Mouse (Mus musculus) v-Abl transformed pro-B cells (cell line): ENCODE measurements around the gene Ppfibp1.

Source experiments
- in situ Hi-C, 2 experiments: fragments of 400-800 bp; cut with MboI; formaldehyde crosslinking; loops; one replicate each; pipeline ENCODE4 v1.15.1; 2025; ENCODE audit not compliant: unreplicated experiment in 2 of 2

Ppfibp1 gene

GRCm38 (mm10) chr6:146955896-146956295 is 67.6 kb downstream of the Ppfibp1 start:
- in situ Hi-C loops: no loop called here

DNA sequence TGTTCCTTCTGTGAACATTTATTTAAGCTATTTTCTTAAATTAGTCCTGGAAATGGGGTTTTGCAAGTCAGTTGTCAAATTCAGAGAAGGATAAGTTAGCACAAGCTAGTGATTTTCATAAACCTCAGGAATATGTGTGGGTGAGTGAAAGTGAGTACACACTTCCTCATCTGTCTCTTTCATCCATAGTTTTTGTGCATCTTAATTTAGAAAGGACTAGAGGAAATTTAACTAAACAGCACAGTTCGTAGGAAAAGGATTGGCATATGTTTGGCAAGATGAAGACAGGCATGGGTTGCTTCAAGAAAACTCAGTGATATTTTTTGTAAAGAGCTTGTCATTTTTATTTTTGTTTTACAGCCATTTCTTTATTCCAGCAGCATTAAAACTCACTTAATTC is 68.7 kb downstream of the Ppfibp1 start:
- in situ Hi-C loops: no loop called here

- in situ Hi-C loops: no loop called here
Measured at GRCm38 (mm10) chr6:146958694-146959093, 70.4 kb downstream of the Ppfibp1 start.

GRCm38 (mm10) chr6:146959908-146960680 is 71.8 kb downstream of the Ppfibp1 start:
- in situ Hi-C loops: no loop called here

DNA sequence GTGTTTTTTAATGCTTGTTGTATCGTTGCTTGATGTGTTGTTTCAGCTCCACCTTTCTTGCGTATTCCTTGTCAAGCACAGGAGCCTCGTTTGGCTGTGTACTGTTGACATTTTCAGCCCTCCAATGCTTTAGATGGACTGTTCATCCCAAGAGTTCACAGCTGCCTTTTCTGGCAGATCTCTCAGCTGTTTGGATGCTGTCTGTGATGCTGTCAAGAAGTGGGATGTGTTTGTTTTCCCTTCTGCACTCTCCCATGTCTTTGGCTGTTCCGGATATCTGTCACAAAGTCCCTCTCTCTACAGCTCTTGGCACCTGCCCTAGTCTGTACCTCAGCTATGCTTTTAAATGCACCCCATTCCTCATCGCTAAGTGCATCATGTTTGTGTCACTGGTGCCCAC is 72.7 kb downstream of the Ppfibp1 start:
- in situ Hi-C loops: no loop called here

GRCm38 (mm10) chr6:146961832-146962481 is 73.7 kb downstream of the Ppfibp1 start:
- in situ Hi-C loops: no loop called here

DNA sequence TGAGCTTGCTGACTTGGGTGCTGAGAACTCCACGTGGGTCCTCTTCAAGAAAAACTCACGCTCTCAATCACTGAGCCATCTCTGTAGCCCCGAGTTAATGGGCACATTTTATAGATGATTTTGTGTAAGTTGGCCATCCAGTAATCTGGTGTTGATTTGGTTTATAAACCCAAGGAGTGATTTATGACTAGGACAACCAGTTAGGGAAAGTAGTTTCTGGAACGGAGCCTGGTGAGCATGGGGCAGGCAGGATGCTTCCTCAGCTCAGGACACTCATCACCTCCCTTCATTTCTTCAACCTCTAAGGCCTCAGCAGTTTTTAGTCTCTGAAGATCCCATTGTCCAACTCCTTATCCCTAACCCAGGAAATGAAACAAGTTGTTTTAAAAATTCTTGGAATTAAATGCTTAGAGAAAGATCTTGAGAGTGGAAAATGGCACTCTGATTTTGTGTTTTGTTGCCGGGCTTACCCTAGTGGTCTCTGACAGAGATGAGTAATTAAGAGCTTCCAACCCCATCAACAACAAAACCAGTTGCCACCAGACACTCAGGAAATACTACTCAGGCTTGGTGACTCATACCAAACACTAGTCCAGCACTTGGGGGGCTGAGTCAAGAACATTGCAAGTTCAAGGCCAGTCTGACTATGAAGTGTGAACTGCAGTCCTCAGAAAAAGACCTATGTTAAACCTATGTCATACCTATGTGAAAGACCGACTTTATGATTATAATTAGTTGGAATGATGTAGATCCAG is 75.3 kb downstream of the Ppfibp1 start:
- in situ Hi-C loops: no loop called here

DNA sequence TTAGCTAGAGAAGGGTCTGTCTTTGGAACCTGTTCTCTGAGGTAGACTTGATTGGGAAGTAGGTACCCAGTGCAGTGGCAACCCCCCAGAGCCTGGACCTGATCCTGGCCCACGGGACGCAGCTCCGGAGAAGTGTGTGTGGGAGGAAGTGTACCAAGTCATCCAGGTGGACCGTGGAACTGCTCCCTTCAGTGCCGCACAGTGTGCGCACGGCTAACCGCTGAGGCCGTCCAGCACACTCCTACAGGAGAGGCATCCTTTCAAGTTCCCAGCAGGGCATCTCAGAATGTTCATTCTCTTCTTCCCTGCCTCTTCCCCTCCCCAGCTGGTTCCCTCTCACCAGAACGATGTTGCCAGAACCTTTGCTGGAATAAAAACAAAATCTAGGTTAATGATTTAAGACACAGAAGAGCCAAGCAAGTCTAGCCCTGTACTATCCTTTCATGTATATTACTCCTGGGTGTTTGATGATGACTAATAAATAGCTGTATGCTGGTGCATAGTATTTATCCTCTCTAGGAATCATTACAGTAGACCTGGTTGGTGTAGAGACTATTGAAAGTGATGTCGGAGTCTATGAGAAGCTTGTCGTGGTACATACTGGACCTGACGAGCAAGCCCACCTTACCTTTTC is 77.0 kb downstream of the Ppfibp1 start:
- in situ Hi-C loops: no loop called here

DNA sequence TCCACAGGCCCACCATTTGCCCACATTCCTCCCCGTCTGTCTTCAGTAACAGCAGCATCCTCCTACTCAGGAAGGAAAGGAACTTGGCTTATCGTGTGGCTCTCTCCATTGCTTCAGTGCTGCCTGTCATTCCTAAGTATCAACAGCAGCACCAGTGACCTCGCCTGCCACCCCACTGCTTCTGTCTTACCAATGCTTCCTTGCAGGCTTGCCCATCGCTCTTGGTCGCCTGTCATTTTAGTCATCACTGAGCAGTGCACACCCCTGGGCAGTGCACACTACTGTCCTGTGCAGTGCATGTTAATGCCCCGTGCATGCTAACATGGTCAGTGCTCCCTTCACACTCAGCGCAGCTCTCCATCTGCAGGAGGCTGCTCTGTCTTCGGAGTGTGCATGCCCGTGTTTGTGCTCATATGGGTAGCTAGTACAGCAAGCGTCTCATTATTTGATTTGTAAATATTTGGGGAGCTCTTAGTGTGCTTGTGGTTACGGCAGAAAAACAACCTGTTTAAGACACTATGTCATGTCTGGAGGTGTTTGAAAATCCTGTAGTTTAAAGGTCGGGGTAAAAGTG is 78.2 kb downstream of the Ppfibp1 start:
- in situ Hi-C loops: no loop called here

- in situ Hi-C loops: no loop called here
Measured at GRCm38 (mm10) chr6:146967836-146968235, 79.5 kb downstream of the Ppfibp1 start.

GRCm38 (mm10) chr6:146970811-146971210 is 82.5 kb downstream of the Ppfibp1 start:
- in situ Hi-C loops: no loop called here

- in situ Hi-C loops: no loop called here
Measured at GRCm38 (mm10) chr6:146971366-146971765, 83.1 kb downstream of the Ppfibp1 start.

GRCm38 (mm10) chr6:146972009-146972408 is 83.7 kb downstream of the Ppfibp1 start:
- in situ Hi-C loops: no loop called here

DNA sequence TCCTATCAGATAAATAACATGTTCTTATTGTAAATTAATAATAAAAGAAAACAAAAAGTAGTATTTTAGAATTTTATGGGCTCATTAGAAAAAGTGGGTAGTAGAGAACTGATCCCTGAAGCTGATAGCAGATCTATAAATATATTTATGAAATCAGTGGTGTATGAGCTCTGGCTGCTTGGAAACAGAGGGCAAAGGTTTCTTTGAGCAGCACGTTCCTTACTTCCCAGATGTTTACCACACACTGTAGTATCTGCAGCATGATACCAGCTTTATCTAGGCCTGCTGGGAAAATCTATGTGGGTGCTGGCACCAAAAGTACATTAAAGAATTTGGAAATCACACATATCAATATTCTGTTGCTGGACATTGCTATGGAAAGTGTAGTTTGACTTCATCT is 84.5 kb downstream of the Ppfibp1 start:
- in situ Hi-C loops: no loop called here

GRCm38 (mm10) chr6:146973406-146973805 is 85.1 kb downstream of the Ppfibp1 start:
- in situ Hi-C loops: no loop called here

DNA sequence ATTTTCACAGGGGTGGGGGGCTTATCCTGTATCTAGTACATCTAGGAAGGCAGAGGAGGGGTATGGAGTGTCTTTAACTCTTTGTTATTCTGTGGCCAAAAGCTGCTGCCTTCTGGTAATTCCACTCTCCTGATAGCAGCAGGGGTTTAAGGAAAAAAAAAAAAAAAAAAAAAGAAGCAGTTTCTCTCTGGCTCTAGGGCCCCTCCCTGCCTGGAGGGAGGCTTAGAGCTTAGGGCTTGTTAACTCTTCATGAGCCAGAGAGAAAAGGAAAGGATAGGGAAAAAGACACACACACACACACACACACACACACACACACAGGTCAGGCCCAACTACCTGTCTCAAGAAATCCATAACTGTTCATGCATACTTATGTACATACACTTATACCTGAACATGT is 85.5 kb downstream of the Ppfibp1 start:
- in situ Hi-C loops: no loop called here

DNA sequence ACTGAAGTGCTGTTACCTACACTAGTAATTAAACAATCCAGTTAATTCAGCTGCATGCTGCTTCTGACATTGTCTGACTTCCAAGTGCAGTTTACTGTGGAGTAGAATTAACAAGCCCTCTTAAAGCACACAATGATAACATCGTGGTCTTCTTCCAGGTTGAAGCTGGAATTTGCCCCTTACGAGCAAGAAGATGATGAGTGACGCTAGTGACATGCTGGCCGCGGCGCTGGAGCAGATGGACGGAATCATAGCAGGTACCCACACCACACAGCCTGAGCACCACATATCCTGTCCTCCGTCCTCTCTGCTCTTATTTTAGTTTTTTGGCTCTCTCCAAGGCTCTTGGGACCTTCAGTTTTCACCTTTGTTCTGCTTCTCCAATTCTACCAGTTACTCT is 88.2 kb downstream of the Ppfibp1 start:
- in situ Hi-C loops: no loop called here

DNA sequence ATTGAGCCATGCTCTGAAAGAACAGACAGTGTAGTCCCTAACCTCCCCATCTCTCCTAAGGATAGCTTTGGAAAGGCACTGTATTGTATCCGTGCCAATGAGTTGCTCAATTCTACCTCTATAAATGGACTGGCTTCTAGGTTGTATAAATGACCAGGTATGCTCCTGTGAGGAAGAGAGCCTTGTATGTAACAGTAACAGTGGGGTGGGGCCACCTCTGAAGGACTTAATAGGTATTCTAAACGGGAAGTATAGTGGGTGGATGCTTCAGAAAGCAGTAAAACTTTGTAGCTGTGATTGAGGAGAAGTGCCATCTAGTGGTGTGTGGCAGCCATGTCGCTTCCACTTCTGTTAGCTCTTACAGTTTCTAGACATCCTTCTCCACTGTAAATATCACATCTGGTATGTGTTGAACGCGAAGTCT is 90.4 kb downstream of the Ppfibp1 start:
- in situ Hi-C loops: no loop called here

GRCm38 (mm10) chr6:146979115-146979744 is 90.9 kb downstream of the Ppfibp1 start:
- in situ Hi-C loops: no loop called here

GRCm38 (mm10) chr6:146979953-146980352 is 91.7 kb downstream of the Ppfibp1 start:
- in situ Hi-C loops: no loop called here
